Mouse (Mus musculus) kidney, embryonic 15.5 days (tissue): Measurements from ENCODE around the gene AI413582. TPM values are rescaled to one million over a fixed set of nuclear protein-coding genes. Genes with fewer than 3 reads are reported as not detected.
A peak's percentile ranks its signal among the peaks of the same experiment; 100 is the strongest.

Experiments
- ATAC-seq: fragments of 200-750 bp; cut with Nextera tagmentation; replicated peaks from 2 replicates; pipeline ENCODE4 v1.8.0; 2017; ENCODE audit warnings: moderate TSS enrichment; ENCODE audit not compliant: low FRiP score
- H3K27ac ChIP-seq: fragments of 300-500 bp; sonication (generic); 2 replicates; pipeline ENCODE4 v1.5.1; 2015; ENCODE audit warnings: mild to moderate bottlenecking, inconsistent platforms
- H3K27me3 ChIP-seq: fragments of 300-500 bp; sonication (generic); 2 replicates; pipeline ENCODE4 v1.6.1; 2015; ENCODE audit warnings: inconsistent platforms
- H3K36me3 ChIP-seq: fragments of 300-500 bp; sonication (generic); 2 replicates; pipeline ENCODE4 v1.6.1; 2015; ENCODE audit warnings: inconsistent platforms
- H3K4me1 ChIP-seq: fragments of 300-500 bp; sonication (generic); 2 replicates; pipeline ENCODE4 v1.6.1; 2015; ENCODE audit warnings: inconsistent platforms
- H3K4me2 ChIP-seq: fragments of 300-500 bp; sonication (generic); 2 replicates; pipeline ENCODE4 v1.6.1; 2015; ENCODE audit warnings: moderate library complexity, mild to moderate bottlenecking, inconsistent platforms
- H3K4me3 ChIP-seq: fragments of 300-500 bp; sonication (generic); replicated peaks from 2 replicates; pipeline ENCODE4 v1.5.1; 2015; ENCODE audit warnings: mild to moderate bottlenecking, inconsistent platforms
- H3K9ac ChIP-seq: fragments of 300-500 bp; sonication (generic); 2 replicates; pipeline ENCODE4 v1.6.1; 2015; ENCODE audit warnings: mild to moderate bottlenecking, inconsistent platforms
- H3K9me3 ChIP-seq: fragments of 300-500 bp; sonication (generic); replicated peaks from 2 replicates; pipeline ENCODE4 v1.6.1; 2016; ENCODE audit warnings: inconsistent platforms
- WGBS: fragments of 180-500 bp; shearing (Covaris S2); methylation state at CpG from one replicate; pipeline ENCODE4 v1.1.7; 2015; ENCODE audit warnings: mixed read lengths; 5-methylcytosine and 5-hydroxymethylcytosine counted together
- polyA plus RNA-seq: library from polyadenylated mRNA; unstranded; fragments of >200 nt; fragmentation: Nextera tagmentation; extraction: Ambion mirVana; gene quantifications from 2 replicates; pipeline ENCODE4 v1.2.1, GENCODE M21; 2015

AI413582 gene
- 14.1 and 17.3 TPM in 2 replicates for polyA plus RNA-seq

DNA sequence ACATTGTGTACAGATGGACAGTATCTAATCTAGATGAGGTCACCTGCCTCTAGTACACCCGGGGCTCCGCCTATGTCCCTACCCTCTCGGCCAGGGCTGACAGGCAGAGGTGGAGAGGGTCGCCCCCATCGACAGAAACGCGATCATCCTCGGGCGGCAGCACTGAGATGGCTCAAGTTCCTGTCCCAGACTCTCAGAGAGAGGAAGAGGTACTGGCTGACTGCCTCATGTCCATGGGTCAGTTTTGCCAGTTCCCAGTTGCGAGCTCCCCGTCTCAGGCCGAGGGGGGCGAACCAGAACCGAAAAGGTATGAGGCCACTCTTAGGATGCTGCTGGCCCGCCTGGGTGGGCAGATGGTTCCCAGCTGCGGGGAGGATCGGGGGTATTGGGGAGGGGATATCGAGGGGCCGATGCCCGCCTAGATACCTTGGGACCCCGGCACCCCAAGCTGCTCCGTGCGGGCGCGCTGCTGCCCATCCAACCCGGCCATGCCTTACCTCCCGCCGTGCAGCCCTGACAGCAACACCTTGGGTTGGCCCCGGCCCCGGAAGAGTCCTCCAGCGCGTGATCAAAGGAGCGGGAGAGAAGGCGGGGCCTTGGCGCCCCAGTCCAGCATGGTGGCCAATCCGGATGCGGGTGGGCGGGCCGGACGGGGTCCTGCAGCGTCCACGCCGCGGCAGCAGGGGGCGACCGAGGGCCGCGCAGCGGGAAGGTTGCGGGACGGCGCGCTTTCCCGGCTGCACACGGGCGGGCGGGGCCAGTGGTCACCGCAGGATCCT is at the start of gene AI413582:
Gene AI413582 (minus strand): TSS at position 594 of the 779 bp plus-strand sequence.
- Histone ChIP-seq H3K27ac (peak within 1 kb of the TSS; percentile 69), H3K27me3 (no peaks in the 10 kb centered on the region), H3K36me3 (peaks cover 22% of the 10 kb centered on the region), H3K4me3 (peak within 1 kb of the TSS; percentile 56), H3K4me1 (peaks cover 36% of the 10 kb centered on the region), H3K9ac (peak within 1 kb of the TSS; percentile 67), H3K4me2 (peak within 1 kb of the TSS; percentile 99), H3K9me3 (no peaks in the 10 kb centered on the region)
- peak; percentile 93 for ATAC-seq
- under 1% methylated on average over 58 of the region's 58 CpGs for WGBS

DNA sequence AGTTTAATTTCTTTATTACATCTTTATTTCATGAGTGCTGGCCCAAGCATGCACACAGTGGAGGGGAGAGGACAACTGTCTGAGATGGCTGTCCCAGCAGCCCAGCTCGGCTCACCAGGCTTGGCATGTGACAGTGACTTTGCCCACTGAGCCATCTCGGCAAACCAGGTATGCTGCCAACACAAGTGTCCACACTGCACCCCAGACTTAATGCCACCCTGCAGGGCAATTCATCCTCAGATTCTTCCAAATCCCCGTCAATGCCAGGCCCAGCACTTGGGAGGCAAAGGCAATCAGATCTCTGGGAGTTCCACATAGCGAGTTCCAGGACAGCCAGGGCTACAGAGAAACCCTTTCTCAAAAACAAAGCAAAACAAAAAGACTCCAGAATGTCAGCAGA is 47.5 kb upstream of the AI413582 start:
- WGBS: 83% methylated on average over 4 of the region's 4 CpGs
- H3K27me3 ChIP-seq: no peaks in the 10 kb centered on the region
- peaks cover 34% of the 10 kb centered on the region for H3K4me1 ChIP-seq
- H3K9me3 ChIP-seq: peaks cover 7% of the 10 kb centered on the region; the same call in 1 of the 2 replicates
- peaks cover 29% of the 10 kb centered on the region for H3K36me3 ChIP-seq
- no peak overlapping the region for H3K4me2 ChIP-seq
- no peak overlapping the region for H3K9ac ChIP-seq
- ATAC-seq: no peak
- H3K4me3 ChIP-seq: no peak overlapping the region
- H3K27ac ChIP-seq: no peak overlapping the region

DNA sequence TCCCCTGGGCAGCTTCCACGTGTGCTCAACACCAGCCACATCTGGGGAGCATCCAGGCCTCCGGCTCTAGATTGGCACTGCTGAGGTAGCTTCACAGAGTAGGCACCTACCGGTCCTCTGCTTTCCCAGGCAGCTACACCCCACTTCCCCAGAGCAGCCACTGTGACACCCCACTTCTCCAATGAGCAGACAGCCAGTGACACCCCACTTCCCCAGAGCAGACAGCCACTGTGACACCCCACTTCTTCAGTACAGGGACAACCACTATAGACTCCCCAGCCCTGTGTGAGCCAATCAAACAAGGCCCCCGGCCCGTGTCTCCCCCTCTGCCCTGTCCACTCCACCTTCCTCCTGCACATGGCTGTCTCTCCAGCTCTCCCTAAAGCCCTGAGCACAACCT is 46.4 kb upstream of the AI413582 start:
- Histone ChIP-seq H3K4me3 (no peak overlapping the region), H3K9me3 (no peaks in the 10 kb centered on the region), H3K27ac (no peak overlapping the region), H3K27me3 (no peaks in the 10 kb centered on the region), H3K36me3 (peaks cover 20% of the 10 kb centered on the region), H3K4me2 (no peak overlapping the region), H3K9ac (no peak overlapping the region), H3K4me1 (peaks cover 34% of the 10 kb centered on the region)
- ATAC-seq: no peak
- WGBS: 80% methylated on average over 5 of the region's 5 CpGs

DNA sequence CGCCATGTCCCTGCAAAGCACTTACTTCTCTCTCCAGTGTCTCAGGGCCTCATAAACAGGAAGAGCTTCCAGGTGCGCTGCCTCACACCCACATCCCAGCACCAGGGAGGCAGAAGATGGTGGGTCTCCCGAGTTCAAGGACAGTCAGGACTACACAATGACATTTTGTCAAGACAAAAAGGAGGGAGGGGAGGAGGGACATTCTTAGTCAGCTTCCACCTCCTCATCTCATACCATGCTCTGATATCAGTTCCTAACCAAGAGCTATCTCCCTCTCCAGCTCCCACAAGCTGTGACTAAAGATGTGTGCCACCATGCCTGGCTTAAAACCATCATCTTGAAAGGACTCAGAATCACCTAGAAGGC is 45.9 kb upstream of the AI413582 start:
- Histone ChIP-seq H3K4me2 (no peak overlapping the region), H3K4me1 (peaks cover 34% of the 10 kb centered on the region), H3K9me3 (no peaks in the 10 kb centered on the region), H3K27me3 (no peaks in the 10 kb centered on the region), H3K4me3 (no peak overlapping the region), H3K36me3 (peaks cover 15% of the 10 kb centered on the region), H3K27ac (0 out of 2 replicates have a peak overlapping the region, but pooled peaks have one; percentile 2), H3K9ac (no peak overlapping the region)
- no peak for ATAC-seq
- 43% methylated on average over 3 of the region's 3 CpGs for WGBS

DNA sequence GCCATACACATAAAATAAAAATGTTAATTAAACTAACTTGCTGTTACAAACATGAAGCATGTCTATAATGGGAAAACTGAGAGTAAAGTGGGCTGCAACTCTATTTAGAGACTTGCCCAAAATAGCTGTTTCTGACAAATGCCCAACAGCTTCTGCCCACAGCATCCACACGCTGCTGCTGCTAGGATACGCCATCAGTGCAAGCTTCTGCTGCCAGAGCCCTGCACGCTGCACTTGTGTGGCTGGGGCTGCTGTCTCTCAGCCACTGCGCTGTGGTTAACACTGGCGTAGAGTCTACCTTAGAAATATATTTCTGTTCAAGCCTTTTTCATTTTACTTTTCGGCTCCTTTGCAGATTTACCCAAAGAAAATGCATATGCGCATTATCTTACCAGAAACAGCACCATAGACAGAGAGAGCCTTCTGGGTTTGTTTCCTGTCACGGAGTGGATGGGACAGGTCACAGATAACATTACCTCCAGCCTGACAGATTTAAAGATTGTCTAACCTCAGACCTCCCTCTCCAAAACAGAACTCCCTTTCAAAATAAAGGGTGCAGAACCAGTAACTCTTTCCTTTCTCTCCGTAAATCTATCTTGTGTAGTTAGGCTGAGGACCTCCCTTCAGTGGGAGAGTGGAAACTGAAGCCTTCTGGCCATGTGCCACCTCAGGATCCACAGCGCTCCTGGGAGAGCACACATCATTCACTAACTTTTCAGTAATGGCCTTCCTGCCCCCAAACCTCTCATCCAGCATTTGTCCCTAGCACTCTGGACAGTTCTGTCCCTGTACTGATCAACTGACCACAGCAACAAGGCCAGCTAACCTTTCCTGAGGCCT is 45.3 kb upstream of the AI413582 start:
- H3K4me1 ChIP-seq: peaks cover 34% of the 10 kb centered on the region
- H3K4me2 ChIP-seq: no peak overlapping the region
- H3K27ac ChIP-seq: 0 out of 2 replicates have a peak overlapping the region, but pooled peaks have one; percentile 2
- H3K27me3 ChIP-seq: no peaks in the 10 kb centered on the region
- no peaks in the 10 kb centered on the region for H3K9me3 ChIP-seq
- 57% methylated on average over 10 of the region's 10 CpGs for WGBS
- no peak for ATAC-seq
- peaks cover 13% of the 10 kb centered on the region for H3K36me3 ChIP-seq
- H3K9ac ChIP-seq: no peak overlapping the region
- H3K4me3 ChIP-seq: no peak overlapping the region

DNA sequence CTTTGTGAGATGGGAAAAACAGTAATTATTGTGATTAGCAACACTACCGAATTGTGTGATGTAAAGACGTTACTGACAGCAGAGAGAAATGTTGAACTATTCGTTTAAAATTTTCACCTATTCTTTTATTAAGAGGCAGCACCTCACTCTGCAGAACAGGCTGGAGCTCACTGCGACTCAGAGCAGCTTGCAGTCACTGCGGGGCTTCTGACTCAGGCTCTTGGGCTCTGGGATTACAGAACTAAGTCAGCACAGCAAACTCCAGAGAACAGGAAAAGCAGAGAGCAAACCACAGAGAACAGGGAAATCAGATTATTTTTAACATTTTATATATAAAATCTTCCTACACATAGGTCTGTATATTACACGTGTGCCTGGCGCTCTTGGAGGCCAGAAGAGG is 44.0 kb upstream of the AI413582 start:
- Histone ChIP-seq H3K9me3 (no peaks in the 10 kb centered on the region), H3K27me3 (no peaks in the 10 kb centered on the region), H3K4me1 (peaks cover 31% of the 10 kb centered on the region), H3K36me3 (peaks cover 13% of the 10 kb centered on the region), H3K9ac (no peak overlapping the region), H3K27ac (no peak overlapping the region), H3K4me2 (no peak overlapping the region), H3K4me3 (no peak overlapping the region)
- no peak for ATAC-seq
- WGBS: 83% methylated on average over 7 of the region's 7 CpGs

DNA sequence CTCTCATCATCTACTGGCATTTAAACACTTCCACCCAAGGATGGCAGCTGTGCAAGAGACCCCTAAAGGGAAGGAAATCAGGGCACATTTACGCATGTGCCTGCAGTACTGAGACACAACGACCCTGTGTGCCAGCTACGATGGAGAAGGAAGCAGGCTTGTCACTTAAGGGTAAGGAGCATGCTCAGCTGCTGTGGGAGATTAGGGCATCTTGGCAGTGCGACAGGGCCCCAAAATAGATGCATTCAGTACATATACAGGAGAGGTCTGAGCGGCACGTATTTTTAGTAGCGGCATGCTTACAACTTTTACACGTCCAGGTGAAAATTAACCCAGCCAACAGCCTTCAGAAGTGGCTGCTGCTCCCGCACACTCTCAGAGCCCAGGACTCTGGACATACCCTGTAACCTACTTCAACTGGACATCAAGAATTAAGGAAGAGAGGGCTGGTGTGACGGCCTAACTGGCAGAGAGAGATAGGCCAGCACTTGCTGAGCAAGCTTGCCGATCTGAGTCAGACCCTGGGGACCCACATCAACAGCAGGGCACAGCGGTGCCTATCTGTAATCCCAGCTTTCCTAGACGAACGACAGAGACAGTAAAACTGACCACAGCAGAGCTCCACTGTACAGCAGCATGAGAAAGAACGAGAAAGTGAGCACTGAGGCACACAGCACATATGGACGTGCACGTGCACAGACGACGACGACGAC is 38.1 kb upstream of the AI413582 start:
- H3K9me3 ChIP-seq: no peaks in the 10 kb centered on the region
- H3K4me2 ChIP-seq: no peak overlapping the region
- H3K27me3 ChIP-seq: no peaks in the 10 kb centered on the region
- peaks cover 30% of the 10 kb centered on the region for H3K4me1 ChIP-seq
- 0 out of 2 replicates have a peak, but pooled peaks cover 5% of the 10 kb centered on the region for H3K36me3 ChIP-seq
- no peak overlapping the region for H3K9ac ChIP-seq
- 82% methylated on average over 21 of the region's 21 CpGs for WGBS
- no peak for ATAC-seq
- H3K27ac ChIP-seq: no peak overlapping the region
- H3K4me3 ChIP-seq: no peak overlapping the region

DNA sequence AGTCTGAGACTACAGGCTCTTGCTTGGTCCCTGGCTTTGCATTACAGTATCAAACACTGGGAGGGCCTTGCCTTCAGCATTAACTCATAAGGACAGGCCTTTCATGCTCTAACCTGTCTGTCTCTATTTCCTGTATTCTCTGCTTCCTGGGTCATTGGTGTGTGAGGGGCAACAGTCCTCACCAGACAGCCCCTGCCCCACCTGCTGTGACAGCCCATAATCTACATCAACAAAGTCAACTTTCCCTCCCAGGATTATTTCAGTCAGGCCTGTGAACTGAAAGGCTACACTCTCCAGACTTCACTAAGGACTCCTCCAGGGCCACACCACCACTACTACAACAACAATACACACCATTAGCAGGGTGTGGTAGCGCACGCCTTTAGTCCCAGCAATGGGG is 37.5 kb upstream of the AI413582 start:
- no peak overlapping the region for H3K4me2 ChIP-seq
- WGBS: 88% methylated on average over 2 of the region's 2 CpGs
- H3K9me3 ChIP-seq: no peaks in the 10 kb centered on the region
- ATAC-seq: no peak
- no peak overlapping the region for H3K27ac ChIP-seq
- no peak overlapping the region for H3K9ac ChIP-seq
- H3K4me1 ChIP-seq: peaks cover 36% of the 10 kb centered on the region
- 0 out of 2 replicates have a peak, but pooled peaks cover 1% of the 10 kb centered on the region for H3K36me3 ChIP-seq
- H3K27me3 ChIP-seq: no peaks in the 10 kb centered on the region
- H3K4me3 ChIP-seq: no peak overlapping the region

DNA sequence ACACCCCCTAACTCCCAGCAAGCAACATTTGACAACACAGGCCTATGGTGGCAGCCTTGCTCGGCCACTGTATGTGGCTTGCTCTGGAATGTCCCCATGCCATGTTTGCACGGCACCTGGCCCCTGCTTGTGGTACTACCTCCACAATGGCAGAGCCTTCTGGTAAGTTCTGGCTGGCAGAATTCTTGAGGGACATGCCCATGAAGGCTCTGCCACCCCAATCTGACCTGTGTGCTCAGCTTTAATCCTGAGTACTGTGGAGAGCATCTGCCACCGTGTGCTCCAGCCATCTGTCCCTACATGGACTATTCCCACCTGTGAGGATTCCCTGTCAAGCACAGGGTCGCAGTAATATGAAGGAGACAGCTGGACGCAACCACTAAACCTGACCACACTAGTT is 35.3 kb upstream of the AI413582 start:
- no peak overlapping the region for H3K27ac ChIP-seq
- H3K9ac ChIP-seq: no peak overlapping the region
- H3K27me3 ChIP-seq: no peaks in the 10 kb centered on the region
- H3K4me2 ChIP-seq: no peak overlapping the region
- no peak for ATAC-seq
- peaks cover 51% of the 10 kb centered on the region for H3K4me1 ChIP-seq
- no peaks in the 10 kb centered on the region for H3K9me3 ChIP-seq
- no peak overlapping the region for H3K4me3 ChIP-seq
- H3K36me3 ChIP-seq: peaks cover 10% of the 10 kb centered on the region
- 72% methylated on average over 5 of the region's 5 CpGs for WGBS

DNA sequence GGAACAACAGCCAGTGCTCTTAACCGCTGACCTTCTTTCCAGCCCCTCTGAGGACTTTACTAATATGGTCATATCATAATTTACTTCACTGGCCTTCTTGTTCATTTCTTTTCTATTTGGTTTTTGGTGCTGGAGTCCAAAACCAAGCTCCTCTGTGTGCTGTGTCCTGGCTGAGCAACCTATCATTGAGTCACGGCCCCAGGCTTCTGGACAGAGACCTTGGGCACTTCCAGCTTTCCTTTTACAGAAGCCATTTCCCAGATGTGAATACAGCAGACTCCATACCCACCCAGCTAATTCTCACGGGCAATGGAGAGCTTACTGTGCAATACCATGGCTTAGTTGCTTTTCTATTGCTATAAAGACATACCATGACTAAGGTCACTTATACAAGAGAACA is 34.7 kb upstream of the AI413582 start:
- peaks cover 15% of the 10 kb centered on the region for H3K36me3 ChIP-seq
- ATAC-seq: no peak
- peaks cover 57% of the 10 kb centered on the region for H3K4me1 ChIP-seq
- H3K4me2 ChIP-seq: no peak overlapping the region
- 79% methylated on average over 3 of the region's 3 CpGs for WGBS
- H3K4me3 ChIP-seq: no peak overlapping the region
- H3K27ac ChIP-seq: no peak overlapping the region
- H3K27me3 ChIP-seq: no peaks in the 10 kb centered on the region
- H3K9me3 ChIP-seq: no peaks in the 10 kb centered on the region
- no peak overlapping the region for H3K9ac ChIP-seq

DNA sequence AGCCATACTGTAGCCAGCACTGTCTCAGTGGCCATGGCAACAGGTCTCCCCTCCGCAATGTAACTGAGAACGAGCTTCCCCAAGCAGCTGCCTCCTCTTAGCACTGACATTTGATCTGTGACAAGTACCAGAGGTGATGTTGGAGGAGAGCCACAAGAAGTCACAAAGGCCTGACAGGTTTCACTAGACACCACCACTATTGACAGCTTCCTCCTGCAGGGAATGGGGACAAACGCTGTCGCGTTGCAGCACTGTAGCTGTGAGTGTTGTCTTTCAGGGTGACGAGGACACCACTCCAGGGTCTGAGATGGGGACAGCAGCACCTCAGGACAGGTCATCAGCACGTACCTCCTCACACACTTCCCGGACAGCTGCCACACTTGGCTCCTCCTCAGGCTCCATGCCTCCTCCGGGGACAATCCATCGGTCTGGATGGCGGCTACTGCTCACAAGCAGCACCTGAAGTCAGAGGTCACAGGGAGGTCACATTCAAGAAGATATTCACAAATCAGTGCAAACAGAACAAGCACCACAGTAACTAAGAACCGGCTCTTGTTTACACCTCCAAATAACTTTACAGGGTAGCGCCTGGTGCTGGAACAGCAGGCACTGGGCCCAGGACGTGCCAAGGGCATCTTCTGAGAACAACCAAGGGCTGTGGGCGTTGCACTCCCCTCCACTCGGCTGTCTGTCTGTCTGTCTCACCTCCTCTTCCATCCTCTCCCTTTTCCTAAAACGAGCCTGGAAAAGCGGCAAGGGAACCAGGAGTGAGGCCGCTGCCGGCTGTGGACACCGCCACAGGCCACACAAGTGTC is 31.0 kb upstream of the AI413582 start:
- Histone ChIP-seq H3K4me1 (peaks cover 36% of the 10 kb centered on the region), H3K27me3 (no peaks in the 10 kb centered on the region), H3K9me3 (no peaks in the 10 kb centered on the region), H3K4me2 (no peak overlapping the region), H3K9ac (no peak overlapping the region), H3K27ac (peak overlapping the region; percentile 30), H3K36me3 (peaks cover 50% of the 10 kb centered on the region), H3K4me3 (no peak overlapping the region)
- peak; percentile 54 for ATAC-seq
- 58% methylated on average over 21 of the region's 21 CpGs for WGBS
